Mouse (Mus musculus): ENCODE results near the gene Pkd1l2.

The Pkd1l2 gene

DNA sequence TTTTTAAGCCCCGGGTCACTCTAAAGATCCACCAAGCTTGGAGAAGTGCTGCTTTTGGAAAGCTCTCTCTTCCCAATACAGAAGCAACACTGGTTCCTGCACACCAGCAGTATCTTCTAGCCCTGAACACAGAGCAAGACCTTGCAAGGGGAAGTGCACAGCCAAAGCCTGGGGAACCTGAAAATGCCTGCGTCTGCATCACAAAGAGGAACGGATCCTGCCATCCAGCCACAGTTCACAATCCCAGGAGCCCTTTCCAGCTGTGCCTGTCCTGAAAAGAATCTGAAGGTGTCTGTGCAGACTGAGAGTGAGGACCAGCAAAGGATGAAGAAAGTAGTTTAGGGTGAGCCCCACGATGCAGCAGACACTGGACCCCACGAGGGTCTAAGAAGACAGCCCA, 107.2 kb downstream of the Pkd1l2 start:
- DNase-seq (ENCODE audit: low spot score in 2 of 2): no peak

DNA sequence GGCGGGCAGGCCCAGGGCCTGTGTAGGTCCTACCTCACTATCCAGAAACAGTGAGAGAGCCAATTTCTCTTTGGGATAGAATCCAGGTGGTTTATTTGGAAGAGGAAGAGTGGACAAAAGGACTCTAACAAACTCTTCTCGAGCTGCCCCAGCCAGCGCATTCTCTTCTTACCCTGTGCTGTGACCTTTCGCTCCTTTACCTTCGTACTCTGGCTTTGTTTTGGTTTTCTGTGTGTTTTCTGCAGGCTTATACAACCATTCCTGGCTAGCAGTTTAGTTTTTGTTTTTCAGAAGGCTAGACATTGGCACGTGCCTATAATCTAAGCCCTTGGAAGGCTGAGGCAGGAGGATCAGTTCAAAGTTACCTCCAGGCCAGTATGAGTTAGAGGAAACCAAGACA, 112.7 kb downstream of the Pkd1l2 start:
- no peak for DNase-seq (ENCODE audit: low spot score in 2 of 2)

DNA sequence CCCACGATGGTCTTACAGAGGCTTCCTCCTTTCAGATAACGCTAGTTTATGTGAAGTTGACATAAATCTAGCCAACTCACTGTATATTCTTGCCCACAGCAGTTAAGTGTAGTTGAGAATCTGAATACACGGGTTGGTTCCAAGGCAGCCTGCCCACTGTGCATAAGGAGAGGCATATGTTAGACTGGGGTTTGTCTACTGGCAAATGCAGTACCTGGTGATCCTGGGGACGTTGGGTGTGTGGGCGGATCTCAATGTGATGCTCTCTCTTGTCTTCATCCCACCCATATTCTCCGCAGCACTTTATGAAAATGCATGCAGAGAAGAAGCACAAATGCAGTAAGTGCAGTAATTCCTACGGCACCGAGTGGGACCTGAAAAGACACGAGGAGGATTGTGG, 127.8 kb downstream of the Pkd1l2 start:
- no peak for DNase-seq (ENCODE audit: low spot score in 2 of 2)

DNA sequence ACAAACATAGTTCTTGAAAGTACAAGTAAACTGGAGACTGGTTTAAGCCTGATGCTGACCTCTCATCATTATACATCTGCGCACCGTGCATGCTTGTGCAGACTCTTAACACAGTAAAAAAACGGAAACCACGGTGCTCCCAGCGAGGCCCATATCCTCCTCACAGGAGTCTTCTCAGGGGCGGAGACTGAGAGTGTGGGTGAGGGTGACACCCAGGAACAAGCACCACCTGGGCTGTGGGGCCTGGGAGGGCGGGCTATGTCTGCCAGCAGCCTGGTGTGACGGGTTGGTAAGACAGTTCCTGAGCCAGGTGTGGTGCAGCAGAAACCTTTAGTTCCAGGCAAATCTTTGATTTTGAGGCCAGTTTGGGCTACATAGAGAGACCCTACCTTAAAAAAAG, 129.8 kb downstream of the Pkd1l2 start:
- DNase-seq (ENCODE audit: low spot score in 2 of 2): no peak

DNA sequence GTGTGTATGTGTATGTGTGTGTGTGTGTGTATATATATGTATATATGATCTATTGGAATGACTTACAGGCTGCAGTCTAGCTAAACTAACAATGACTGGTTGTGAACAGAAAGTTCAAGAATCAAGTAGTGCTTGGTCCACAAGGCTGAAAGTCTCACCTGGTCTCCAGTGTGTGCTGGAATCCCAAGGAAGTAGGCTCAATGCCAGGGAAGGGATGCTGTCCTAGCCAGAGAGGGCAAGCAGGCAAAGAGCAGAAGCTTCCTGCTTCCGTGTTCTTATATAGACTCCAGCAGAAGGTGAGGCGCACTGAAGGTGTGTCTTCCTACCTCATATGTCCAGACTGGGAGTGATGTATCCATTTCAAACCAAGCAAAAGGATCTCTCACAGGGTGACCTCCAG, 130.5 kb downstream of the Pkd1l2 start:
- DNase-seq (ENCODE audit: low spot score in 2 of 2): no peak

DNA sequence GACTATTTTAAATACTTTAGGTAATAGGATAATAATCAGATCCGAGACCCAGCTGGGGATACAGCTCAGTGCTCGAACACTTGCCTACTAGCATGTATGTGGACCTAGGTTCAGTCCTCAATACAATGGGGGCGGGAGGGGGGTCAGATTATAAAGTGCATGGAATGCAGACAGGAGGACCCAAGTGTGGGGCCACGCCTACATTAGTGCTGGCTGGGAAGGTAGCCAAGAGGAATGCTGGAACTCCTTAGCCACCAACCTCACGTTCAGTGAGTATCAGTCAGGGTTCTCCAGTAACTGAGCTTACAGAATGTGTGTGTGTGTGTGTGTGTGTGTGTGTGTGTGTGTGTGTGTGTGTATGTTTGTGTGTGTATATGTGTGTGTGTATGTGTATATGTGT, 130.9 kb downstream of the Pkd1l2 start:
- DNase-seq (ENCODE audit: low spot score in 2 of 2): no peak

DNA sequence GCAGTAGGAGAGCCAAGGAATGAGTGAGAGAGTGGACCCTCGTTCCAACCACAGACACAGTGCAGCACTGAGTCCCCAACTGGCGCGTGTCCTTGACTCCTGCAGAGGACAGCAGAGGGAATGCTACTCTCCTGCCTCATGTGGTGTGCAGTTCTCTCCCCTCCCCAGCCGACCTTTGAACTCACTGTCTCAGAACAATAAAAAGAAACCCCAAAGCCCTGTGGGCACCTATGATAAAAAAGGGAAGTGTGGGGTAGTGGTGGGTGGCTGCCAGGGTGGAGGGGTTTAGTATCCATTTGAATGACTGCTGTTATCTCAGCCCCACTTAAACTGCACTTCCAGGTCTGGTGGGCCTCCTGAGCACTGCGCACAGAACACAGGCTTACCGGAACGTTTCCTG, 134.7 kb downstream of the Pkd1l2 start:
- DNase-seq (ENCODE audit: low spot score in 2 of 2): no peak

DNA sequence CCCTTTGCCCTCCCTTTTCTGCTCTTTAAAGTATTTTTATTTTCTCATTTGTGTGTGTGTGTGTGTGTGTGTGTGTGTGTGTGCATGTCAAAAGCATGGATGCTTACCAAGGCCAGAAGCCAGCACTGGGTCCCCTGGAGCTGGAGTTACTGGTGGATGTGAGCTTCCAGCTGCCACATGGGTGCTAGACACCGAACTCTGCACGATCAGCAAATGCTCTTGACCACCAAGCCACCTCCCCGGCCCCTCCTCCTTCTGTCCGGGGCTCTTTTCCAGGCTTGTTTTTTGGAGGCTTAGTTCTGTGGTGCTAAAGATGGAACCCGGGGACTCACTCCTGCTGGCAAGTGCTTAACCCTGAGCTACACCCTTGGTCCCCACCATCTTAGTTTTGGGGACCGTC, 135.4 kb downstream of the Pkd1l2 start:
- no peak for DNase-seq (ENCODE audit: low spot score in 2 of 2)

DNA sequence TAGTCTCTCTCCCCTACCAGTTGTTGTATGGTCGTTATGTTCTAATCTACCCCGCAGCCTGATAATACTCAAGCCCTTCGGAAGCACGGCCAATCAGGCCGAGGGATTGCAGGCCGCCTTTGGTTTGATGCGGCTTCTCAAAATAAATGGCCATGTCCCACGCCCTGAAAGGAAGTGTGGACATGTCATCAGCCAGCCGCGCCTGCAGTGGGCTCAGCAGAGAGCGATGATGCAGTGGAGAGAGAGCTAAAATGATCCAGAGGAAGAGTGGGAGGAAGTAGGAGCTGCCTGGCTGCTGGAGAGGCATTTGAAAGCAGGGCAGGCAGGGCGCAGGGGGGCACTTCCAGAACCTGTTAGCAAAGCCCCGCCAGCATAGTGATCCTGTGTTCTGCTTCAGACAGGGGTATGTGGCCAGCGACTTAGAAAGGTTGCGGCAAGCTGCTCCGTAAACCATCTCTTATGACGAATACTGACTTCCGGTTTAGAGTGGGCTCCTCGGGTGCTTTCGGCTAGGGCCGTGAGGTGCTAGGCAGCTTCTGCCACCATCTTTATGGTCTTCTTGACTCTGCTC, 135.9 kb downstream of the Pkd1l2 start:
- no peak for DNase-seq (ENCODE audit: low spot score in 2 of 2)

Data from urinary bladder, postnatal 4 days (tissue).